Mouse (Mus musculus) limb, embryonic 12.5 days (tissue): ENCODE measurements at regions not wholly inside any gene's neighbourhood (a gene's known extent, or its start where the extent isn't known, plus 50 kb on each side); places are given as distances from the start of the nearest gene placed in this dataset.

ENCODE experiments used
- ATAC-seq: fragments of 200-750 bp; cut with Nextera tagmentation; 2 replicates; pipeline ENCODE4 v1.8.0; 2017; ENCODE audit warnings: low read depth, moderate TSS enrichment; ENCODE audit not compliant: insufficient number of reproducible peaks, insufficient read depth, low FRiP score, low TSS enrichment
- H3K27ac ChIP-seq: fragments of 300-500 bp; sonication (generic); 2 replicates; pipeline ENCODE4 v1.5.1; 2016; ENCODE audit warnings: mild to moderate bottlenecking, moderate library complexity
- H3K27me3 ChIP-seq: fragments of 300-500 bp; sonication (generic); 2 replicates; pipeline ENCODE4 v1.6.1; 2016; ENCODE audit warnings: mild to moderate bottlenecking, moderate library complexity
- H3K36me3 ChIP-seq: fragments of 300-500 bp; sonication (generic); 2 replicates; pipeline ENCODE4 v1.6.1; 2016; ENCODE audit warnings: mild to moderate bottlenecking, moderate library complexity
- H3K4me1 ChIP-seq: fragments of 300-500 bp; sonication (generic); replicated peaks from 2 replicates; pipeline ENCODE4 v1.6.1; 2016
- H3K4me2 ChIP-seq: fragments of 300-500 bp; sonication (generic); 2 replicates; pipeline ENCODE4 v1.6.1; 2016; ENCODE audit warnings: mild to moderate bottlenecking, moderate library complexity
- H3K4me3 ChIP-seq: fragments of 300-500 bp; sonication (generic); replicated peaks from 2 replicates; pipeline ENCODE4 v1.5.1; 2016; ENCODE audit warnings: mild to moderate bottlenecking
- H3K9ac ChIP-seq: fragments of 300-500 bp; sonication (generic); replicated peaks from 2 replicates; pipeline ENCODE4 v1.6.1; 2016; ENCODE audit warnings: mild to moderate bottlenecking, moderate library complexity
- H3K9me3 ChIP-seq: fragments of 300-500 bp; sonication (generic); 2 replicates; pipeline ENCODE4 v1.6.1; 2016; ENCODE audit warnings: mild to moderate bottlenecking, moderate library complexity
- WGBS: fragments of 180-500 bp; shearing (Covaris S2); methylation state at CpG from one replicate; pipeline ENCODE4 v1.1.7; 2016; 5-methylcytosine and 5-hydroxymethylcytosine counted together

GRCm38 (mm10) chr6:148505325-148505724 is 61.1 kb upstream of the Tmtc1 start:
- ATAC-seq, result no peak
- no peak overlapping the region for H3K27ac ChIP-seq
- WGBS, result 91% methylated on average over 2 of the region's 2 CpGs

GRCm38 (mm10) chr6:148500251-148501179 is 56.3 kb upstream of the Tmtc1 start:
- Histone ChIP-seq H3K36me3 (no peaks in the 10 kb centered on the region), H3K9me3 (no peaks in the 10 kb centered on the region), H3K27me3 (no peaks in the 10 kb centered on the region), H3K4me2 (no peak overlapping the region), H3K4me3 (no peak overlapping the region), H3K27ac (no peak overlapping the region), H3K9ac (no peak overlapping the region), H3K4me1 (no peaks in the 10 kb centered on the region; the same call in 1 of the 2 replicates)
- 43% methylated on average over 9 of the region's 9 CpGs for WGBS
- no peak for ATAC-seq

More at GRCm38 (mm10) chr6:148505325-148505724, 61.1 kb upstream of the Tmtc1 start:
- H3K4me2 ChIP-seq, result no peak overlapping the region
- no peak overlapping the region for H3K4me3 ChIP-seq
- H3K27me3 ChIP-seq, result no peaks in the 10 kb centered on the region
- no peaks in the 10 kb centered on the region; the same call in 1 of the 2 replicates for H3K4me1 ChIP-seq
- H3K9me3 ChIP-seq, result no peaks in the 10 kb centered on the region
- no peak overlapping the region for H3K9ac ChIP-seq
- H3K36me3 ChIP-seq, result no peaks in the 10 kb centered on the region
